Mouse (Mus musculus): Measurements from ENCODE around the gene Zfp566. TPM values are rescaled to one million over a fixed set of nuclear protein-coding genes. Genes with fewer than 3 reads are reported as not detected.
"Not testable (repeated sequence)": the region's sequence is repeated elsewhere in the genome, so short reads cannot be mapped to it uniquely, and the experiment has no call there.

Gene Zfp566
- 10 to 100 TPM in 4 of 26 experiments, 1 to 10 TPM in 19, under 1 TPM in 2, not detected in 1; 0.68 to 13.5 (median 3.7) TPM for total RNA-seq (2018; cell fraction: chromatin; rRNA removed)
- total RNA-seq (2018; cell fraction: cytosol; rRNA removed) = 1 to 10 TPM in 15 of 26 experiments, under 1 TPM in 11; 0.23 to 2.8 (median 1.3) TPM
- total RNA-seq (2018; cell fraction: nucleus; rRNA removed) = 1 to 10 TPM in 19 of 26 experiments, under 1 TPM in 5, not detected in 2; 0.32 to 7.1 (median 2.9) TPM
- 1.9 to 2.1 TPM (median 2.0 TPM) in 3 replicates for polyA plus RNA-seq (2018)

GRCm38 (mm10) chr7:30090092-30090969, at the start of gene Zfp566, which contains the start of gene Gm26920:
Gene Zfp566, minus strand, starts transcription at chr7:30090527.
Gene Gm26920, minus strand, starts transcription at chr7:30090410.
- 1% methylated on average over 39 of the region's 40 CpGs for WGBS (ENCODE audit: missing documents)
- peak within 1 kb of the TSS; percentile 48 for H3K27ac ChIP-seq
- peak within 1 kb of the TSS; percentile 76 for H3K4me3 ChIP-seq (ENCODE audit: inconsistent target)
- peaks cover 3% of the 10 kb centered on the region for H3K79me2 ChIP-seq (ENCODE audit: inconsistent target)
- H3K36me3 ChIP-seq (ENCODE audit: inconsistent target) = no peaks in the 10 kb centered on the region

GRCm38 (mm10) chr7:30136826-30137225, 46.5 kb upstream of the Zfp566 start:
- no peak overlapping the region for H3K4me3 ChIP-seq (ENCODE audit: inconsistent target)
- H3K79me2 ChIP-seq (ENCODE audit: inconsistent target) = peaks cover 38% of the 10 kb centered on the region; the same call in 1 of the 2 replicates
- H3K36me3 ChIP-seq (ENCODE audit: inconsistent target) = peaks cover 67% of the 10 kb centered on the region
- WGBS (ENCODE audit: missing documents) = 96% methylated on average over 10 of the region's 10 CpGs
- no peak overlapping the region for H3K27ac ChIP-seq

- peaks cover 45% of the 10 kb centered on the region for H3K79me2 ChIP-seq (ENCODE audit: inconsistent target)
- peaks cover 91% of the 10 kb centered on the region for H3K36me3 ChIP-seq (ENCODE audit: inconsistent target)
- 94% methylated on average over 4 of the region's 4 CpGs for WGBS (ENCODE audit: missing documents)
- no peak overlapping the region for H3K27ac ChIP-seq
- no peak overlapping the region for H3K4me3 ChIP-seq (ENCODE audit: inconsistent target)
These were observed 42.1 kb upstream of the Zfp566 start for GRCm38 (mm10) chr7:30132396-30132795.

- Histone ChIP-seq H3K36me3 (ENCODE audit: inconsistent target) (peaks cover 86% of the 10 kb centered on the region), H3K4me3 (ENCODE audit: inconsistent target) (no peak overlapping the region), H3K79me2 (ENCODE audit: inconsistent target) (peaks cover 46% of the 10 kb centered on the region), H3K27ac (no peak overlapping the region)
- 100% methylated on average over 8 of the region's 8 CpGs for WGBS (ENCODE audit: missing documents)
These were observed 39.6 kb upstream of the Zfp566 start for GRCm38 (mm10) chr7:30129900-30130299.

- Histone ChIP-seq H3K4me3 (ENCODE audit: inconsistent target) (peak overlapping the region; percentile 90), H3K36me3 (ENCODE audit: inconsistent target) (peaks cover 17% of the 10 kb centered on the region; the same call in 1 of the 2 replicates), H3K27ac (peak overlapping the region; percentile 68), H3K79me2 (ENCODE audit: inconsistent target) (peaks cover 48% of the 10 kb centered on the region)
- under 1% methylated on average over 15 of the region's 15 CpGs for WGBS (ENCODE audit: missing documents)
These were observed 31.8 kb upstream of the Zfp566 start for GRCm38 (mm10) chr7:30122188-30122530.

GRCm38 (mm10) chr7:30121308-30122187, 31.2 kb upstream of the Zfp566 start, which contains the start of gene Zfp382:
Gene Zfp382, plus strand, starts transcription at chr7:30121942.
- peaks cover 11% of the 10 kb centered on the region; the same call in 1 of the 2 replicates for H3K36me3 ChIP-seq (ENCODE audit: inconsistent target)
- WGBS (ENCODE audit: missing documents) = 1% methylated on average over 61 of the region's 61 CpGs
- H3K27ac ChIP-seq = peak within 1 kb of the TSS; percentile 68
- H3K4me3 ChIP-seq (ENCODE audit: inconsistent target) = peak within 1 kb of the TSS; percentile 90
- H3K79me2 ChIP-seq (ENCODE audit: inconsistent target) = peaks cover 42% of the 10 kb centered on the region

GRCm38 (mm10) chr7:30117935-30118334, 27.6 kb upstream of the Zfp566 start:
- not testable (repeated sequence) for H3K27ac ChIP-seq; H3K4me3 ChIP-seq (ENCODE audit: inconsistent target); H3K36me3 ChIP-seq (ENCODE audit: inconsistent target)
- peaks cover 10% of the 10 kb centered on the region for H3K79me2 ChIP-seq (ENCODE audit: inconsistent target)
- 94% methylated on average over 12 of the region's 12 CpGs for WGBS (ENCODE audit: missing documents)

GRCm38 (mm10) chr7:30116076-30116475, 25.7 kb upstream of the Zfp566 start:
- 97% methylated on average over 5 of the region's 5 CpGs for WGBS (ENCODE audit: missing documents)
- H3K79me2 ChIP-seq (ENCODE audit: inconsistent target) = no peaks in the 10 kb centered on the region
- H3K36me3 ChIP-seq (ENCODE audit: inconsistent target) = no peaks in the 10 kb centered on the region
- H3K4me3 ChIP-seq (ENCODE audit: inconsistent target) = no peak overlapping the region
- no peak overlapping the region for H3K27ac ChIP-seq

- Histone ChIP-seq H3K4me3 (ENCODE audit: inconsistent target) (no peak overlapping the region), H3K79me2 (ENCODE audit: inconsistent target) (peaks cover 59% of the 10 kb centered on the region), H3K27ac (no peak overlapping the region), H3K36me3 (ENCODE audit: inconsistent target) (peaks cover 35% of the 10 kb centered on the region)
- 89% methylated on average over 13 of the region's 13 CpGs for WGBS (ENCODE audit: missing documents)
These were observed 9.0 kb upstream of the Zfp566 start for GRCm38 (mm10) chr7:30099297-30099696.

GRCm38 (mm10) chr7:30095551-30096125, 5.3 kb upstream of the Zfp566 start:
- peak overlapping the region; percentile 75 for H3K27ac ChIP-seq
- H3K79me2 ChIP-seq (ENCODE audit: inconsistent target) = peaks cover 54% of the 10 kb centered on the region
- 8% methylated on average over 5 of the region's 5 CpGs for WGBS (ENCODE audit: missing documents)
- H3K36me3 ChIP-seq (ENCODE audit: inconsistent target) = no peaks in the 10 kb centered on the region; the same call in 1 of the 2 replicates
- peak overlapping the region; percentile 85 for H3K4me3 ChIP-seq (ENCODE audit: inconsistent target)

- WGBS (ENCODE audit: missing documents) = under 1% methylated on average over 26 of the region's 26 CpGs
- Histone ChIP-seq H3K36me3 (ENCODE audit: inconsistent target) (no peaks in the 10 kb centered on the region; the same call in 1 of the 2 replicates), H3K79me2 (ENCODE audit: inconsistent target) (peaks cover 46% of the 10 kb centered on the region), H3K4me3 (ENCODE audit: inconsistent target) (peak within 1 kb of the TSS; percentile 85), H3K27ac (peak within 1 kb of the TSS; percentile 75)
These were observed 4.5 kb upstream of the Zfp566 start, which contains the start of gene Zfp260 for GRCm38 (mm10) chr7:30094646-30095429. Gene Zfp260, plus strand, starts transcription at chr7:30094777.

GRCm38 (mm10) chr7:30093918-30094415, 3.6 kb upstream of the Zfp566 start:
- H3K27ac ChIP-seq = peak overlapping the region; percentile 75; the same call in 1 of the 2 replicates
- WGBS (ENCODE audit: missing documents) = 79% methylated on average over 5 of the region's 6 CpGs
- H3K36me3 ChIP-seq (ENCODE audit: inconsistent target) = no peaks in the 10 kb centered on the region
- peak overlapping the region; percentile 85 for H3K4me3 ChIP-seq (ENCODE audit: inconsistent target)
- H3K79me2 ChIP-seq (ENCODE audit: inconsistent target) = peaks cover 39% of the 10 kb centered on the region

GRCm38 (mm10) chr7:30092666-30093065, 2.3 kb upstream of the Zfp566 start:
- no peak overlapping the region for H3K27ac ChIP-seq
- H3K79me2 ChIP-seq (ENCODE audit: inconsistent target) = peaks cover 26% of the 10 kb centered on the region
- 92% methylated on average over 9 of the region's 9 CpGs for WGBS (ENCODE audit: missing documents)
- H3K4me3 ChIP-seq (ENCODE audit: inconsistent target) = no peak overlapping the region
- H3K36me3 ChIP-seq (ENCODE audit: inconsistent target) = no peaks in the 10 kb centered on the region
